Mouse (Mus musculus): ENCODE measurements at regions not wholly inside any gene's neighbourhood (a gene's known extent, or its start where the extent isn't known, plus 50 kb on each side); places are given as distances from the start of the nearest gene placed in this dataset.

DNA sequence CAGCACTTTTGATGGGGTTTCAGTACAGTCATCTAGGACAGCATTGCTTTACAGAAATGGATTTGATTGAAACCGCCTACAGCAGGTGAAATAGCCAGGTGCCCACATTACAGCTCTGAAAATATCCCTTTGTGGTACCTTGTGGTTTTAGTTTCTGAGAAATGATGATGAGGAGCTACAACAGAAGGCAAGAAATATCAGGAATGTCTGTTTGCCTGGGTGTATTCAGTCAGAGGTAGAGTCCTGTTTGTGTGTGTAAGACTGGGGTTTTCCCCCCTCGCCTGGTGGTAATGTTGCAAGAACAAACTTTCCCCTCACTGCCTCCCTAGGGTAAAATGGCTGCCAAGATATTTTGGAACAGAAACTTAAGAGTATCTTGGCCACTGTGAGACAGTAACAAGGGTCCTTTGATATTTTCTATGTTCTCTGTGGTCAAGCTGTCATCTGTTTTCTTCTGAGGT, 82.4 kb upstream of the Cdkn2b start:
- TF ChIP-seq CTCF (IDR thresholded peaks at IDR 0.05; ENCODE audit: insufficient read depth, low read length) (no peak), POLR2A (IDR thresholded peaks at IDR 0.05; ENCODE audit: borderline replicate concordance, extremely low read depth, low read depth, low read length) (no peak)
